Mouse (Mus musculus) limb, embryonic 10.5 days (tissue): ENCODE data around the gene Olfr791. TPM values are rescaled to one million over a fixed set of nuclear protein-coding genes. Genes with fewer than 3 reads are reported as not detected.

Experiments
- DNase-seq: peaks from one replicate; pipeline ENCODE4 v3.0.0-alpha.2; 2017; ENCODE audit warnings: low spot score
- H3K27ac ChIP-seq: fragments of 300-500 bp; sonication (generic); 2 replicates; pipeline ENCODE4 v1.5.1; 2016; ENCODE audit warnings: mild to moderate bottlenecking
- H3K27me3 ChIP-seq: fragments of 300-500 bp; sonication (generic); 2 replicates; pipeline ENCODE4 v1.6.1; 2016; ENCODE audit warnings: low read depth, mild to moderate bottlenecking; ENCODE audit not compliant: poor library complexity, severe bottlenecking
- H3K36me3 ChIP-seq: fragments of 300-500 bp; sonication (generic); 2 replicates; pipeline ENCODE4 v1.6.1; 2016; ENCODE audit warnings: mild to moderate bottlenecking, moderate library complexity
- H3K4me1 ChIP-seq: fragments of 300-500 bp; sonication (generic); 2 replicates; pipeline ENCODE4 v1.6.1; 2016
- H3K4me3 ChIP-seq: fragments of 300-500 bp; sonication (generic); 2 replicates; pipeline ENCODE4 v1.5.1; 2016; ENCODE audit warnings: mild to moderate bottlenecking, moderate library complexity
- H3K9me3 ChIP-seq: fragments of 300-500 bp; sonication (generic); replicated peaks from 2 replicates; pipeline ENCODE4 v1.6.1; 2016; ENCODE audit warnings: mild to moderate bottlenecking
- WGBS: fragments of 180-500 bp; shearing (Covaris S2); methylation state at CpG from one replicate; pipeline ENCODE4 v1.1.7; 2016; 5-methylcytosine and 5-hydroxymethylcytosine counted together
- polyA plus RNA-seq: library from polyadenylated mRNA; unstranded; fragments of >200 nt; fragmentation: Nextera tagmentation; extraction: Ambion mirVana; gene quantifications from 2 replicates; pipeline ENCODE4 v1.2.1, GENCODE M21; 2016

Gene Olfr791
- polyA plus RNA-seq: not detected in 2 replicates

DNA sequence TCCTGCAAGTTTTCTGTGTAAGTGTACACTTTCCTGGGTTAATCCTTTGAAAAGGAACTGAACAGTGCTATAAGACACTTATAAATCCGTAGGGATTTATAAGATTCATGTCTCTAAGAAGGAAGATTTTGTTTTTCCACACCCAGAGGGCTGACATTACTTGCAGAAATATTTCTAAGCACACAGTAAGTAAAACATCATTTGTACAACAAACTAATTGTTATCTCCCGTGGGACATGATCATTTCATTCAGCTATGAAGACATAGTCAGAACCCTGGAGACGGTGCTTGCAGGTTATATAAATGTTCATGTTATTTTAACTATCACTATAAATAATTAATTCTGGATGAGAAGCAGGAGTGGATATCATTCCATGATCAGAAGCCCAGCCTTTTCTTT, at the start of gene Olfr791:
Gene Olfr791, plus strand, starts transcription at position 301 of the 400 bp plus-strand sequence.
- no peak within 1 kb of the TSS for H3K27ac ChIP-seq
- H3K27me3 ChIP-seq: no peaks in the 10 kb centered on the region
- H3K36me3 ChIP-seq: no peaks in the 10 kb centered on the region
- H3K4me1 ChIP-seq: no peaks in the 10 kb centered on the region
- H3K9me3 ChIP-seq: no peaks in the 10 kb centered on the region
- WGBS: 80% methylated on average over 3 of the region's 3 CpGs
- H3K4me3 ChIP-seq: no peak within 1 kb of the TSS
- DNase-seq: no peak

DNA sequence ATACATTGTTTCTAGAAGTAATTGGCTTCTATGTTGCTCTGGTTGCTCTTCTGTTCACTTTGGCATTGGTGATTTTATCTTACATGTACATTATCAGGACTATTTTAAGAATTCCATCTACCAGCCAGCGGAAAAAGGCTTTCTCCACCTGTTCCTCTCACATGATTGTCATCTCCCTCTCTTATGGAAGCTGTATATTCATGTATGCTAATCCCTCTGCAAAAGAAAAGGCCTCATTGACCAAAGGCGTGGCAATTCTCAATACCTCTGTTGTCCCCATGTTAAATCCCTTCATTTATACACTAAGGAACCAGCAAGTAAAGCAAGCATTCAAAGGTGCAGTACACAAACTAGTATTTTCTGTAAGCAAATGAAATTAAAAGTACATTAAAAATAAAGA, 48.3 kb upstream of the Olfr791 start:
- WGBS: 77% methylated on average over 2 of the region's 2 CpGs
- Histone ChIP-seq H3K36me3 (no peaks in the 10 kb centered on the region), H3K4me3 (no peak overlapping the region), H3K4me1 (no peaks in the 10 kb centered on the region), H3K9me3 (no peaks in the 10 kb centered on the region), H3K27ac (no peak overlapping the region), H3K27me3 (no peaks in the 10 kb centered on the region)
- DNase-seq: no peak

- no peak for DNase-seq
- Histone ChIP-seq H3K36me3 (no peaks in the 10 kb centered on the region), H3K4me3 (no peak overlapping the region), H3K27me3 (no peaks in the 10 kb centered on the region), H3K4me1 (no peaks in the 10 kb centered on the region), H3K27ac (no peak overlapping the region), H3K9me3 (no peaks in the 10 kb centered on the region)
Observed at GRCm38 (mm10) chr10:129473723-129474122, 47.9 kb upstream of the Olfr791 start.

GRCm38 (mm10) chr10:129484452-129484851, 37.1 kb upstream of the Olfr791 start, which contains the start of gene Olfr789:
Gene Olfr789, plus strand, starts transcription at chr10:129484752.
- H3K9me3 ChIP-seq: no peaks in the 10 kb centered on the region
- H3K27ac ChIP-seq: no peak within 1 kb of the TSS
- 72% methylated on average over 2 of the region's 2 CpGs for WGBS
- H3K36me3 ChIP-seq: no peaks in the 10 kb centered on the region
- no peak within 1 kb of the TSS for H3K4me3 ChIP-seq
- no peaks in the 10 kb centered on the region for H3K4me1 ChIP-seq
- no peak for DNase-seq
- H3K27me3 ChIP-seq: no peaks in the 10 kb centered on the region

DNA sequence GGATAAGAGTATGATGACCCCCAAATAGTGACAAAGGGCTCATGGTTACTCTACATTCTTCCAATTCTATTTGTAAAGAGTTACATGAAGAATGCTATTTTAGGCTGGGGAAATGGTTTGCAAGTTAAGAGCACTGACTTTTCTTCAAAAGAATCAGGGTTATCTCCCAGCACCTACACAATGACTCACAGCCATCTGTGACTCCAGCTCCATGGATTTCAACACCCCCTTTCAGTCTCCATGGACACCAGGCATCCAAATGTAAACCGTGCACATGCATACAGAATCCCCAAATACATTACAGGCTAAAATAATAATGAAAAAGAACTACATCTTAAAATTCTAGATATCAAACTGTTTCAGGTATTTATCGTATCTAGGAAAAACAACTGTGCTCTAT, 31.5 kb upstream of the Olfr791 start:
- 76% methylated on average over 2 of the region's 2 CpGs for WGBS
- no peak overlapping the region for H3K27ac ChIP-seq
- DNase-seq: no peak
- no peaks in the 10 kb centered on the region for H3K9me3 ChIP-seq
- no peaks in the 10 kb centered on the region for H3K27me3 ChIP-seq
- H3K4me3 ChIP-seq: no peak overlapping the region
- no peaks in the 10 kb centered on the region for H3K4me1 ChIP-seq
- H3K36me3 ChIP-seq: no peaks in the 10 kb centered on the region

- no peak for DNase-seq
- Histone ChIP-seq H3K4me3 (no peak within 1 kb of the TSS), H3K36me3 (no peaks in the 10 kb centered on the region), H3K27ac (no peak within 1 kb of the TSS), H3K4me1 (no peaks in the 10 kb centered on the region), H3K27me3 (no peaks in the 10 kb centered on the region), H3K9me3 (no peaks in the 10 kb centered on the region)
Observed at GRCm38 (mm10) chr10:129498192-129498591, 23.4 kb upstream of the Olfr791 start, which contains the start of gene Olfr790. Gene Olfr790, plus strand, starts transcription at chr10:129498492.

- no peaks in the 10 kb centered on the region for H3K27me3 ChIP-seq
- no peaks in the 10 kb centered on the region for H3K4me1 ChIP-seq
- H3K27ac ChIP-seq: no peak within 1 kb of the TSS
- H3K9me3 ChIP-seq: no peaks in the 10 kb centered on the region
- no peaks in the 10 kb centered on the region for H3K36me3 ChIP-seq
- H3K4me3 ChIP-seq: no peak within 1 kb of the TSS
- DNase-seq: no peak
- WGBS: 80% methylated on average over 1 of the region's 1 CpGs
Observed at GRCm38 (mm10) chr10:129538862-129539261, 17.3 kb downstream of the Olfr791 start, which contains the start of gene Olfr792. Gene Olfr792, plus strand, starts transcription at chr10:129539162.

GRCm38 (mm10) chr10:129549354-129549753, 27.8 kb downstream of the Olfr791 start:
- DNase-seq: no peak
- Histone ChIP-seq H3K4me1 (no peaks in the 10 kb centered on the region), H3K36me3 (no peaks in the 10 kb centered on the region), H3K9me3 (no peaks in the 10 kb centered on the region), H3K27me3 (no peaks in the 10 kb centered on the region), H3K27ac (no peak overlapping the region), H3K4me3 (no peak overlapping the region)
- WGBS: 45% methylated on average over 1 of the region's 1 CpGs

GRCm38 (mm10) chr10:129567355-129567754, 45.8 kb downstream of the Olfr791 start, which contains the start of gene Olfr794:
Gene Olfr794, plus strand, starts transcription at chr10:129567655.
- H3K4me3 ChIP-seq: no peak within 1 kb of the TSS
- no peaks in the 10 kb centered on the region for H3K36me3 ChIP-seq
- no peak within 1 kb of the TSS for H3K27ac ChIP-seq
- H3K9me3 ChIP-seq: no peaks in the 10 kb centered on the region
- H3K27me3 ChIP-seq: no peaks in the 10 kb centered on the region
- no peaks in the 10 kb centered on the region for H3K4me1 ChIP-seq
- DNase-seq: no peak
- 90% methylated on average over 2 of the region's 2 CpGs for WGBS

DNA sequence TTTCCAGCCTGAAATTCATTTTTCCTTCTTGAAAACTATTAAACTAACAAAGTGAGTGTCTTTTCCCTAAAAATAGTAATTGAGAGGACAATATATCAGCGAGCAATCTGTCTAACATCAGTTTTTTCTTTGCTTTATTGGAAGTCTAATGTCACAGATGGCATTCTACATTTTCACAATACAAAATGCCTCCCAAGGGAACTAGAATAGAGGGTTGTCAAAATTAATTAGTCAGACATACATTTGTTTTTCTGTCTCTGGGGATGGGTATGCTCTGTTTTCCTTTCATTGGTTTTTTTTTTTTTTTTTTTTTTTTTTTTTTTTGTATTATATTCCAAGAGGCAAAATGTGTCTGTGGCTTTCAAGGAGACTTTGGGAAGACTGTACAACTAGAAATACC, 55.5 kb downstream of the Olfr791 start:
- Histone ChIP-seq H3K27ac (no peak overlapping the region), H3K4me3 (no peak overlapping the region), H3K36me3 (no peaks in the 10 kb centered on the region), H3K9me3 (no peaks in the 10 kb centered on the region), H3K4me1 (no peaks in the 10 kb centered on the region), H3K27me3 (no peaks in the 10 kb centered on the region)
- no peak for DNase-seq
- WGBS: 88% methylated on average over 1 of the region's 1 CpGs

Other genes with a start within 250 kb of the Olfr791 start
- gene Olfr780, start 203.7 kb upstream of the Olfr791 start, polyA plus RNA-seq: not detected in 2 replicates
- gene Olfr781, start 192.9 kb upstream of the Olfr791 start, polyA plus RNA-seq: not detected in 2 replicates
- gene Olfr782, start 172.9 kb upstream of the Olfr791 start, polyA plus RNA-seq: not detected in 2 replicates
- 0.08 and 0.13 TPM in 2 replicates for gene Olfr784, start 137.7 kb upstream of the Olfr791 start, polyA plus RNA-seq
- not detected in 2 replicates for gene Olfr785, start 116.4 kb upstream of the Olfr791 start, polyA plus RNA-seq
- gene Olfr786, start 94.5 kb upstream of the Olfr791 start, polyA plus RNA-seq: not detected in 2 replicates
- not detected in 2 replicates for gene Olfr787, start 59.9 kb upstream of the Olfr791 start, polyA plus RNA-seq
- gene Olfr788, start 50.8 kb upstream of the Olfr791 start, polyA plus RNA-seq: not detected in 2 replicates
- gene Olfr789, start 37.0 kb upstream of the Olfr791 start, polyA plus RNA-seq: not detected in 2 replicates
- not detected in 2 replicates for gene Olfr790, start 23.3 kb upstream of the Olfr791 start, polyA plus RNA-seq
- gene Olfr792, start 17.4 kb downstream of the Olfr791 start, polyA plus RNA-seq: not detected in 2 replicates
- gene Olfr794, start 45.9 kb downstream of the Olfr791 start, polyA plus RNA-seq: not detected in 2 replicates
- not detected in 2 replicates for gene Olfr796, start 90.8 kb downstream of the Olfr791 start, polyA plus RNA-seq
- not detected in 2 replicates for gene Olfr798, start 106.1 kb downstream of the Olfr791 start, polyA plus RNA-seq
- not detected in 2 replicates for gene Olfr799, start 115.7 kb downstream of the Olfr791 start, polyA plus RNA-seq
- gene Olfr800, start 135.9 kb downstream of the Olfr791 start, polyA plus RNA-seq: not detected in 2 replicates
- not detected in 2 replicates for gene Olfr801, start 152.1 kb downstream of the Olfr791 start, polyA plus RNA-seq
- 0.03 TPM in 1 of 2 replicates, not detected in the other for gene Olfr802, start 166.4 kb downstream of the Olfr791 start, polyA plus RNA-seq
- gene Olfr803, start 172.5 kb downstream of the Olfr791 start, polyA plus RNA-seq: not detected in 2 replicates
- gene Olfr804, start 181.4 kb downstream of the Olfr791 start, polyA plus RNA-seq: not detected in 2 replicates
- not detected in 2 replicates for gene Olfr805, start 207.6 kb downstream of the Olfr791 start, polyA plus RNA-seq
- gene Olfr806, start 220.1 kb downstream of the Olfr791 start, polyA plus RNA-seq: not detected in 2 replicates
- not detected in 2 replicates for gene Olfr807, start 236.0 kb downstream of the Olfr791 start, polyA plus RNA-seq
- gene Olfr808, start 243.7 kb downstream of the Olfr791 start, polyA plus RNA-seq: not detected in 2 replicates